Mouse (Mus musculus): ENCODE data around the gene Amer3.
"Not testable (repeated sequence)": the region's sequence is repeated elsewhere in the genome, so short reads cannot be mapped to it uniquely, and the experiment has no call there.

Gene Amer3

DNA sequence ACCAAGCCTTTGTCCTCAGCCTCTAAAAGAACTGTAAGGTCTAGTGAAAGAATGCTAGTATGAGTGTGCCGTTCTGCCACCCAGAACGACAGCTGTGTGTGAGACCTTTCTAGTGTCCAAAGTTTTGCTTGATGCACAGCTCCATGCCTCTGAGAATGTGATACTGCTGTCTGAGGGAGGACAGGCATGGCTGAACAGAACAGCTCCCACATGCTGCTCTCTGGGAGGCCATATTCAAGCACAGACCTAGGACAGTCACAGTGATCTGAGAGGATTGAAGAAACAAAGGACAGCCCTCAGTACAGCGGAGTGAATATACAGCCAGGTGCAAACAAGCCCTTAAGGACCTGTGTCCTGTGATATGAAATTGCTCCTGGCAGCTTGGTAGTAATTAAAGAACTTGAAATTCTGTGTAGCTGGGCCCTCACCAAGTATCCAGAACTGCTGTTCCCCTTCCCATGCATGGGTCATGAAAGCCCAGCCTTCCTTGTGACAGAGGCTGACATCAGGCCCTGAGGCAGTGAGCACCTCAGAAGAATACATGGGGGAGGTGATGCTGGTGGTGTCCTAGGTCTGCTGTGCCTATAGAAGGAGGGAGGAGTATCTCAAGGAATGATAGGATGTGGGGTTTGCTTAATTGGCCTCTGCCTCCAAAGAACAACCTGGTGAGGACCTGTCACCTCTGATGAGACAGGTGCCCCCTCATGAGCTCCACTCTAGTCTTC is 22.0 kb downstream of the Amer3 start:
- no peak for DNase-seq (ENCODE audit: low read depth in 2 of 2, low spot score in 2 of 2)

DNA sequence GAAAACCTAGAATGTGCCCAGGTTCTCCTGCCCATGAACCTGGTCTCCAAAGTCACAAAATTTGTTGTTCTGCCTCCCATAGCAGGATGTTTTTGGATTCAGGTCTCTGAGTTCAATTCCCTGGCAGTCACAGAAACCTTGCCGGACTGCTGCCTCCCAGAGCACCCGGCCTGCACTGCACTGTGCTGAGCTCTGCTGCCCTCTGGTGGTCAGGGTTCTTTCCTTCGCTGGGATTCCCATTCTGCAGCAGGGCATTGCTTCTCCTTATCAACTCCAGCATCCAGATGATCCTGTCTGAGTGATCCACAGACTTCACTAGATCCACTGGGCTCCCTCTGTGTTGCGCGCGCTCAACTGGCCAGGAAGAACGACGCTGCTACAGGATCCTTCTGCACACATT is 22.9 kb downstream of the Amer3 start:
- DNase-seq (ENCODE audit: low read depth in 2 of 2, low spot score in 2 of 2): peak; percentile 48 to 52

- no peak for DNase-seq (ENCODE audit: low read depth in 2 of 2, low spot score in 2 of 2)
Observed at GRCm38 (mm10) chr1:34613801-34614200, 34.3 kb downstream of the Amer3 start.

- not testable (repeated sequence) for DNase-seq (ENCODE audit: low read depth in 2 of 2, low spot score in 2 of 2)
Observed at GRCm38 (mm10) chr1:34620116-34620515, 40.7 kb downstream of the Amer3 start.

- not testable (repeated sequence) for DNase-seq (ENCODE audit: low read depth in 2 of 2, low spot score in 2 of 2)
Observed at GRCm38 (mm10) chr1:34620761-34621160, 41.3 kb downstream of the Amer3 start.

DNA sequence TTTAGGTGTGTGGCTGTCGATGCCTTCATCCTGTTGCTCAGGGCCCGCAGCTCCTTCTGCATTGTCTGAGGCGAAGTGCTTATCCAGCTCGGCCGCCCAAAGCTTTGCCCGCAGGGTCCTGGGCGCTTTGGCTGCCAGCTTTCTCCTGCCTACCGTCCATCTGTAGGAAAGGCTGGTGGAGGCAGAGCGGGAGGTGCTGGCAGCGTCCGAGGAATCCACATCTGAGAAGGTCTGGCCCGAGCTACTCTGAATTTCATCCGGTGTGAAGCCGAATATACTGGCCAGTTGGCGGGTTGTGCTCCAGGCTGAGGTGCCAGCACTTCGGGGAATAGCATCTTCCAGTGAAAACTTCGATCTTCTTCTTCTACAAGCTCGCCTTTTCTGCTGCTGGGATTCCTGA is 56.3 kb downstream of the Amer3 start:
- DNase-seq (ENCODE audit: low read depth in 2 of 2, low spot score in 2 of 2): no peak

All from CD8-positive naive resting alpha-beta T cell, adult 2 months (primary cell).